Mouse (Mus musculus) cerebellum, postnatal 36 days (tissue): ENCODE data around the gene Eprs.
"Not testable (repeated sequence)": the region's sequence is repeated elsewhere in the genome, so short reads cannot be mapped to it uniquely, and the experiment has no call there.

ENCODE experiments used
- DNase-seq, 2 experiments: peaks; one replicate each; pipeline ENCODE4 v3.0.0; 2021 to 2022; ENCODE audit warnings: mixed read lengths in 2 of 2

Eprs gene

DNA sequence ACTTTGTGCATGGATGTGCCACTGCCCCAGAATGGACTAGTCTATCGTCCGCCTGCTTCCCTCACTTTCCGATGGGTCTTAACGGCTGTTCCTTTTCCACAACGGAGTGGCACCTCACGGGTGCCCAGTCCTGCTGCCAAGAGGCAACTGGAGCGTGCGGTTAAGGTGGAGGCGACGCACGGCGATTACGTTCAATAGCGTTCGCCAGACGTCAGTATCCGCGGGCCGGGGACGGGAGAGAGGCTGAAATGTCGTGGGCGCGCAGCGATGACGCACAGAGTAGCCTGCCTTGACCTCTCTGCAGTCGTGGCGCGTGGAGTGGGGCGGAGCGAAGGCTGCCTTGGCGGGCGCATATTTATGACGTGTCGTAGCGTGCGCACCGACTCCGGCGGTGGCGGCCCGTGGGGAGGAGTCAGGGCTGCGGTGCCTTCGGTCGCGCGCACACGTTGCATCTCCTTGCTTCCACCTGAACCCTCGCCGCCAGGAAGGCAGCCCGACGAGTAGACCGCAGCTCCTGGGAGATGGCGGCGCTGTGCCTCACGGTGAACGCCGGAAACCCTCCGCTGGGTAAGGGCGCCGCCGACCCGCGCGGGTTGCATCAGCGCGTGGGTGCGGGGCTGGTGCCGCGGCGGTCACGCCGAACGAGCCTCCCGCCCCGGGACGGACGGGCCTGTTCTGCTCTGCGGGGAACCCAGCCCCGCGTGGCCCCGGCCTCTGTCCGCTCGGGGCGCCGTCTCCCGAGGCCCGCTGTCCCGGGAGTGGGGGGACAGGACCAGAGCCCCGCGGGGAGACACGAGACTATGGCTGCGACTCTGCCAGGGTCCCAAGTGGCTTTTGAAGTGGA lies at the start of gene Eprs:
Eprs (plus strand) TSS at position 368 of the 844 bp plus-strand sequence.
- DNase-seq: peak; percentile 99

DNA sequence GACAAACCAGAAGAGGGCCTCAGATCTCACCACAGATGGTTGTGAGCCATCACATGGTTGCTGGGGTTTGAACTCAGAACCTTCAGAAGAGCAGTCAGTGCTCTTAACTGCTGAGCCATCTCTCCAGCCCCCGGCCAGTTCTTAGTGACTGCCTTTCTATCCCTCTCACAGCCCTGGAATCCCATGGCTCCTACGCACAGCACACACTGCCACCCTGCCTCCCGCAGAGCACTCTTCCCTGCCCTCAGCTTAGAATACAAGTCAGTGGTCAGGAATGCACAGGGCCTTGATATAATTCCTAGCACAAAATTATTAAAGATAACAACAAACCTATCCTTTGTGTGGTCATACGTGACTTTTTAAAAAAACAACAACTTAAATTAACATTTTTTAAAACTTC lies 48.3 kb upstream of the Eprs start:
- no peak for DNase-seq

DNA sequence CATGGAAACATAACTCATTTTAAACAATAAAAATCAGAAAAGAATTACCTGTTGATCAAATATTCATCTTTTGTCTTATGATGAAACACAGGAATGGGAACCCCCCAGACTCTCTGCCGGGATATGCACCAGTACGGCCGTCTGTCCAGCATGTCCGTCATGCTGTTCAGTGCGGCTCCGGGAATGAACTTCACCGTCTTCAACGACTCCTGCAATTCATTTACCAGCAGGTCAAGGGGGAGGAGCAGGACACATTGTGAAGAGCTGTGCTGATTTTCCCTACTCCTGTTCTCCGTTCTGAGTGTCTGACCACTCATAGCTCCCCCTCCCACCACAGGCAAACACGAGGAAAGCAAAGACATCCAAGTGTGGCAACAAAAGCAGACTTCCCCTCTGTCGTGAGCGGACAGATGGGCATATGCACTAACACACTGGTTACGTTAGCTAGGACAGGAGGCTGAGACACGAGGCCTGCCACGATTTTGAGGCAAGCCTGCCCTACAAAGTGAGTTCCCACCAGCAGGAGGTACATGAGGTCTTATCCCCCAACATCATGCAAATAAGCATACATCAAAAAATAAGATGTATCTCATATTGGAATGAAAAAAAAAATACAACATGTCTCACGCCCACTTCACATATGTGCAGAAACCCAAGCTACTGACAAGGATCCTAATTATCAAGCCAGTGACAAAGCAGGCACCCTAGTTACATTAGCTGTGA lies 46.8 kb upstream of the Eprs start:
- no peak for DNase-seq

DNA sequence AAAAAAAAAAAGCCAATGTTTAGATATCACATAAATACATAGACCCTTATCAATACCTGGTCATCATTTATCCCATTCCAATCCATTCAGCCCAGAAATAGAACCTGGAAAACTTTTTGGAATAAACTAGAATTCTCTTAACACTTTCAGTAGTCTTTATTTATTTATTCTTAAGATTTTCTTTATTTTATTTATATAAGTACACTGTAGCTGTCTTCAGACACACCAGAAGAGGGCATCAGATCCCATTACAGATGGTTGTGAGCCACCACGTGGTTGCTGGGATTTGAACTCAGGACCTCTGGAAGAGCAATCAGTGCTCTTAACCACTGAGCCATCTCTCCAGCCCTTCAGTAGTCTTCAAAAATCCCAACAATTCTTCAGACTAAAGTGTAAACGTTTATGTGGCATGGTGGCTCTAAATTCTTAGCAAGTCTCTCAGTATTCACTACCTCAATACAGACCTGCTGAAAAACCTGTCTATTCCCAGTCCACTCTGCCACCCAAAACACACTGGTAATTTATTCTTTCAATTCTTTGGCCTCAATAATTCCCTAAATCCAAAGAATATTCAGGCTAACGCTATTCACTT lies 35.0 kb upstream of the Eprs start:
- DNase-seq: not testable (repeated sequence)

DNA sequence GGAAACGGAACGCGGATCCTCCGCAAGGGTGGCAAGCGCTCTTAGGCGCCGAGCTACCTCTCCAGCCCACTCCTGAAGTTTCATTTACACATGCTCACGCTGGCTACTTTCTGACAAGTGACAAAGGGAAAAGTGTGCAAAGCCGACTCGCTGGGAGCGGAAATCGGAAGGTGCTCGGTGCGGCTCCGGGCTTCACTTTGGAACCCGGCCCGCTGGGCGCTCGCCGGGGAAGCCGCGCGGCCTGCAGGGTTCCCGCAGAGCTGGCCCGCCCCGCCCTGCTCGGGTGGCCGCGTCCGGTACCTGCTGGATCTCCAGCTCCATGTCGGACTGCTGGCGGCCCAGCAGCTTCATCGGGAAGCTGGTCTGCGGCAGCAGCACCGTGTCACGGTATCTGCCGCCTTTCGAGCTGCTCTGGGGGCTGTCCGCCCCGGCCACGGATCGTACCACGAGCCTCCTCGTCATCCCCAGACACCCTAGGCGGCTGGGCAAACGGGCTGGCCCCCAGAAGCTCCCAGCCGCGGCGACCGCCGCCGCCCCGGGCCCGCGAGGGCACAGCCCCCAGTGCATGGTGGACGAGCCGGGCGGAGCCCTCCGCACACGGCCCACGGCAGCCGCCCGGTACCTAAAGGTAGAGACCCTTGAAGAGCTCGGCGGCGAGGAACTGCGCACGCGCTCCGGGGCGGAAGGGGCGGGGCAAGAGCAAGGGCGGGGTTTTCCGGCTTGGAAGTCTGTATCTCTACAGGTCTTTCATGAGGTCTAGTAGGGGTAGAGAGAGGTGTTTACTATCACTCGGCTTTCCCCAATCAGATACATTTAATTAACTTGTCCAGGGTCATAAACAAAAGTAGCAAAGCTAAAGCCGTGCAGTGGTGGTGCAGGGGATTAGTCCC lies 33.9 kb upstream of the Eprs start, which contains the start of gene Iars2:
Iars2 (minus strand) TSS at position 676 of the 890 bp plus-strand sequence.
- DNase-seq: peak; percentile 90 to 91

DNA sequence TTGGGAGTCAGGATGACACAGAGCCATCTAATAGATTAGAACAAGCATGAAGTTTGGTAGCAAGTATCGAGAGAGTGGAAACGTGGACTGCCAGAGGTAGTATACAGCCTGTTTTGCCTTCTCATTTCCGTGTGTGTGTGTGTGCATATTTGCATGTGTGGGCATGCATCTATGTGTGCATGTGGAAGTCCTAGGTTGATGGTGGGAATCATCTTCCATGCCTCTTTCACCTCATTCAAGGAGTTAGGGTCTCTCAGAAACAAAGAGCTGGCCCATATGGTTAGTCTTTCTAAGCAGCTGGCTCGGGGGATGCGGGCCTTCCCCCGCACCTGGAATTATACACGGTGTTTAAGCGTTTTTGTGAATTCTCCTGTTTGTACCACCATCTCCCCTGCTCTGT lies 33.0 kb upstream of the Eprs start:
- no peak for DNase-seq

DNA sequence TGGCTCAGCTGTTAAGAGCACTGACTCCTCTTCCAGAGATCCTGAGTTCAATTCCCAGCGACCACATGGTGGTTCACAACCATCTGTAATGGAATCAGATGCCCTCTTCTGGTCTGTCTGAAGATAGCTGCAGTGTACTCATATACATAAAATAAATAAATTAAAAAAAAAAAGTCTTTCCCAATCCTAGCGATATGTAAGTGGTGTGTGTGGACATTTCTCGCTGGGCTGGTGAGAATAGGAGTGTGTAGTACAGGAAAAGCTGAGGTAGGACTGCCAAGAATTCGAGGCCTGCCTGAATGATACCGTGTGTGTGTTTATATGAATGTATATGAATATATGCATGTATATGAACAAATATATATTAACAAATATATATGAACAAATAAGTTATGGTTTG lies 31.5 kb upstream of the Eprs start:
- DNase-seq: no peak

DNA sequence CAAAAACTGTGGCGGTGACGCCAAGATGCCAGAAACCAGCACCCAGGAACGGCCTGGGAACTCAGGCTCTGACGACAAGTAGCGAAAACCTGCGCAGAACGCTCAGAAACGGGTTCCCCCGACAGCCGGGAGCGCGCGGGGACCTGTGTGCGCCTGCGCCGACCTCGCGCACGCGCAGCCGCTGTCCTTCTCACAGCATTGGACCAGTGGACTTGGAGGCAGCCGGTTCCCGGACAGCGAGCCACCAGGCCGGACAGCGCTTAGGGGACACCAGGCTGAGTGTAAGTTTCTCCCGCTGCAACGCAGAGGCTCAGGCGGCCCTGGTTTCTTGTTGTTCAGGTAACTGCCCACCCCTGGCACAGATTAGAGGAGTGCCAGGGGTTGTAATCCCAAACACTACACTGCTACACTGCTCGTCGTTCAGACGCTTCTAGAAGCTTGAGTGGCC lies 30.8 kb upstream of the Eprs start, which contains the start of gene Bpnt1:
Bpnt1 (plus strand) TSS at position 167 of the 448 bp plus-strand sequence.
- DNase-seq: peak; percentile 87 to 91

DNA sequence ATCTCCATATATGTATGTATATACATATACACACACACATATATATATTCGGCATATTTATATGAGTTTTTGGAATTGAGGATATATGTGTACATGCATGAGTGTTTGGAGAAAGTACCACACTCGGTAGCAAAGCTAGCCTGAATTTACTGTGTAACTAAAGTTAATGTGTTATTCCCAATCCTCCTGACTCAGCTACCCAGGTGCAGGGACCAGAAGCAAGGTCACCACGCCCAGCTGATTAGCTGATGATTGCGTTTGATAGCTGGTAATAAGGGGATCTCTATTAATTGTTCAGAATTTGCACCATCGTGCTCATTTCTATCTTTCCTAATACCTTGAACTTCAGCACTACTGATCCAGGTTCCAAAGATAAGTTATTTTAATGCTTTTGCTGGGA lies 29.2 kb upstream of the Eprs start:
- DNase-seq: no peak

DNA sequence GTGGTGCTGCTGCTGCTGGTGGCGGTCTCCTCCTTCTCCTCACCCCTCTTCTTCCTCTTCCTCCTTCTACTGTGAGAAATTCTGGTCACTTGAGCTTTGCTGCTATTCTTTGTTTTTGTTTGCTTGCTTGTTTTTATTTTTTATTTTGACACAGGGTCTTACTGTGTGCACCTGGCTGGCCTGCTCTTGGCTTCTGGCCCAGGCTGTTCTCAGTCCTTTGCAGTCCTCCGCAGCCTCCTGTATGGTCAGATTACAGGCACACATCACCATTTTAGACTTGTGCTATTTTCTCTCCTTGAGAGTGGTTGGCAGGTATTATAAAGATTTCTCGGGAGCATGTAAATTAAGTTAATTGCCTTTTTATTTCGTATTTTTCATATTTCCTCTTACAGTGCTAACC lies 28.7 kb upstream of the Eprs start:
- DNase-seq: peak; percentile 22 to 27

DNA sequence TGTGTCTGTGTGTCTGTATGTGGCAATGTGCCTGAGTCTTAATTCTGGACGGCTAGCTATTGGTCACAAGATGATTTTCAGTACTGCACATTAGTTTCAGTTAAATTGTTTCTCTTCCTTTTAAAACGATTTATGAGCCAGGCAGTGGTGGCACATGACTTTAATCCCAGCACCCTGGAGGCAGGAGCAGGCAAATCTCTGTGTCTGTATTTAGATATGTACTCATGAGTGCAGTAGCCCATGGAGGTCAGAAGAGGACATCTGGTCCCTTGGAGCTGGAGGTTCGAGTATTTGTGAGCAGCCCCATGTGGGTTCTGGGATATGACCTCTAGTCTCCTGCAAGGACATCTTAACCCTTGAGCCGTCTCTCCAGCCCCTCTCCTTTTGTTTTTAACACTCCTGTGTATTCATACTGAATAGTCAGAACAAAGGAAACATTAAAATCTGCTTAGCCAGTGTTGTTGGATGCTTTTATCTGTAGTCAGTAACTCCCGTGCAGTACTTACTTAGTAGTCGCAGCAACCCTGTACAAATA lies 27.5 kb upstream of the Eprs start:
- DNase-seq: no peak

DNA sequence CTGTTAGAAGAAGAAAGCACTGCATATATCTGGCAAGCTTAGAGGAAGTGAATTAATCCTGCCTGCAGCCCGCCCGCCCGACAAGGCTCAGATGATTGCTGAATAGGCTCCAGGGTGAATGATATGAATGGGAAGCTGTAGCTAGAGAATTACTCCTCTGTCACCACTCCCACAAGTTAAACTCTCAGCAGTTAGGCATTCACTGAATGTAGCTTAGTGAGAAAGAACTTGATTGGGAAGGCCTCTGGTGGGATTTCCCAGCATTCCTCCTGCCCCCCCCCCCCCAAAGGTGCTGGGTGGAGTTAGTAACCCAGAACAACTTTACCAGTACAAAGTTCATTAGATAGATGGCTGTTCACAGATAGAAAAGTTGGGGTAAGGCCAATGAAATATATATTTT lies 26.3 kb upstream of the Eprs start:
- DNase-seq: no peak

DNA sequence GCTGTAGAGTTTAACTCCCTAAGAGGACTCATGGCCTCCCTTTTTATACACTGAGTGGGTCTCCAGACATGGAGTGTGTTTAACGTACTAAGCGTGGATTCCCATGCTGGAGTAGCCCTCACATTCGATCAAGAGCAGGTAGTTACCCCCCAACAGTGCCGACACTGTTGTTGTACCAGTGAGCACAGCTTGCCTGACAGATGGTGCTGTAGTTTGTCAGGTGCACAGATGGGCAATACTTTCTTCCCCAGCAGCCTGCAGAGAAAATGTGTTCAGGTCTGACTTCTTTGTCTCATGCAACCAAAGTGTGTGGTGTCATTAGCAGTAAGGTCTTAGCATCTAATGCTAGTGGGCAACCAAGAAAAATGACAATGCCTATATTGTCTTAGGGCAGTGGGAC lies 20.4 kb upstream of the Eprs start:
- peak; percentile 41 to 45 for DNase-seq

DNA sequence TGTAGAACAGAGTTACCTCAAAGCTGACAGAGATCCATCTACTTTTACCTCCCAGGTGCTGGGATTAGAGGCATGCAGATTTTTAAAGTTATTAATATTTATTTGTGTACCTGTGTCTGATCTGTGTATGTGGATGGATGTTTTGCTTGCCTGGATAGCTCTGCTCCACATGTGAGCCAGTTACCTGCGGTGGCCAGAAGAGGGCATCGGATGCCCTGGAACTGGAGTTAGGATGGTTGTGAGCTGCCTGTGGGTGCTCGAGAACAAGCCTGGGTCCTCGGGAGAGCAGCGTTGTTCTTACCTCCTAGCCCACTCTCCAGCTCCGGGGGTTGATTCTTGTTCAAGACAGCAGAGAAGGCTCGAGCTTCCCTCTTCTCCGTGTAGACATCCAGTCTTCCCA lies 19.4 kb upstream of the Eprs start:
- no peak for DNase-seq

DNA sequence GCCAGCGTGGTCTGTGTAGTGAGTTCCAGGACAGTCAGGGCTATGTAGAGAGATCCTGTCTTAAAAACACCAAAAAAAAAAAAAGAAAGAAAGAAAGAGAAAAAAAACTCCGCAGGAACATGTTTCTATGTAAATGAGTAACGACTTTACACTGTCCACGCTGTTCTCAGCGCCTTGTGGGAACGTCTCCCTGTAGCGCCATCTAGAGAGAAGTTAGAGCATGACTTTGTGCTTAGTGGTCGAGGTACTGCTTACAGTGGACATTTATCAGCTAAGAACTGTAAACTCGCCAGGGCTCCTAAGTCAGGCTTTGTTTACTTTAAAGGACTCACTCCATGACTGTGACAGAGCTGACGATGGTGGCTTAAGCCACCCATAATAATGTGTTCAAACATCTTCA lies 16.7 kb upstream of the Eprs start:
- DNase-seq: no peak

DNA sequence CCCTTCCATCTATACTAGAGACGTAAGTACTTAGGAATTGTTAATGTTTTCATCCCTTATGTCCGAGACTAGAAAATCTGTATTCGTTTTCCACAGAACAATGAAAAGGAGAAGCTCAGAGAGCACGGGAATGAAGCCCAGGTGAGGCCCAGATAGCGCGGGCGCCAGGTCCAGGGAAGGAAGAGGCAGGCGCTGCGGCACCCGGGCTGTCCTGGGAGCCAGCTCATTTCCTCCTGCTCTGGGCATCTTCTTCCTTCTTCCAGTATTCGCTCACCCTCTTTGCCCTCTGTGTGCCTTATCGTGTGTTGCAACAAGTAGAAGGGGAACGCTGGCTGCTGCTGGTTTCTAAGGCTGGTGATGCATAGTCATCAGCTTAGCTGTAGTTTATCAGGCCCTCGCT lies 13.1 kb upstream of the Eprs start:
- DNase-seq: no peak

DNA sequence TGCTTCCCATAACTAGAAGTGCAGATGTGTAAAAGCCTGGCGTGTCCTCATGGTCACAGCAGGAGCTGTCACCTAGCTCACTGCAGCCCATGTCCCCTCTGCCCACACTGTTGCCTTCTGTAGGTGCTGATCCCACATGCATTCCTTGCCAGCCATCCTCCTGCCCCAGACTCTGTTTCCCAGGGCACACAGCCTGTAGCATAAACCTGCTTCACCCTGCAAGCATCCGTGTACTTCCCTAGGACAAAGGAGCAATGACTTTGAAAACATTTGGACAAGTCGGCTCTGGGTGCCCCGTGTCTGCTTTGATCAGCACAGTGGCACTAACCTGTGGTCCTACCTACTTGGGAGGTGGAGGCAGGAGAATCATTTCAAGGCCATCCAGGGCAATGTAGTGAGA lies 12.2 kb upstream of the Eprs start:
- no peak for DNase-seq

DNA sequence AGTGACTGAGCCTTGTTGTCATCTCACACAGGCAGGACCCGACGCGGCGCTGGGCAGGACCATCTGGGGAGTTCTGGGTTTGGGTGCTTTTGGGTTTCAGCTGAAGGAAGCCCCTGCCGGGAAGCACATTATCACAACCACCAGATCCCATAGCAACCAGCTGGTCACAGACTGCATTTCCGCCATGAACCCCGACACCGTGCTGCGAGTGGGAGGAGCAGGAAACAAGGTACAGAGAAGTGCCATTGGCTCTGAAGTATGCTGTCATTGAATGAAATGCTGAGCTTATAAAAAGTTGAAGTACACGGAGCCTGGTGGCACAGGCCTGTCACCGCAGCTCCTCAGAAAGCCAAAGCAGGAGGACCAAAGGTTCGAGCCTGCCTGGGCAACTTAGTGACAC lies 10.7 kb upstream of the Eprs start:
- DNase-seq: no peak

DNA sequence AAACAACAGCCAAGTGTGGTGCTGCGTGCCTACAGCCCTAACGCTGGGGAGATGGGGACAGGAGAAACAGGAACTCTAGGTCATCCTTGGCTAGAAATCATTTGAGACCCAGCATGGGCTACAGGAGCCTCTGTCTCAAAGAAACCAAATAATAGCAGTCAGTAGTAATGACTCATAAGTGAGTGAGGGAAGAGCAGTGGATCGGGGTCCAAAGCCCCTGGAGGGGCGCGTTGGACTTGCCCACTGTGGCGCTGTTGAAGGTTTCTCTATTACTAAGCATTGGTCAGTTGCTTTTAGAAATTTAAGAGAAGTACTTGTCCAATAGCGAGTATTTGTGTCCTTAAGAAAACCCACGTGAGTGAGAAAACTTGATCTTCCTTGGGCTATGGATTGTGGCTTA lies 9.5 kb upstream of the Eprs start:
- DNase-seq: no peak

DNA sequence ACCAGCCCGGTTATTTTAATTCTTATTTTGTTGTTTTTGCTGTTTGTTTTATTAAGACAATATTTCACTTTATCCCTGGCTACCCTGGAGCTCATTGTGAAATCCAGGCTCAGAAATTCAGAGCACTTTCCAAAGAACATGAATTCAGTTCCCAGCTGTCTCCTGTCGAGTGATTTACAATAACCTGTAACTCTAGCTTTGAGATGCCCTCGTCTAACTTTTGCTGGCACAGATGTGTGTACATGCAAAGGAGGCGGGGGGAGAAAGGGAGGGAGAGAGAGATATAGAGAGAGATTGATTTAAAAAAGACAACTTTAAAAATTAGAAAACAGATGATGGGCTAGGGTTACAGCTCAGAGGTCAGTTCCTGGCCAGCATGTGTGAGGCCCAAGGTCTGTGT lies 8.1 kb upstream of the Eprs start:
- DNase-seq: no peak

DNA sequence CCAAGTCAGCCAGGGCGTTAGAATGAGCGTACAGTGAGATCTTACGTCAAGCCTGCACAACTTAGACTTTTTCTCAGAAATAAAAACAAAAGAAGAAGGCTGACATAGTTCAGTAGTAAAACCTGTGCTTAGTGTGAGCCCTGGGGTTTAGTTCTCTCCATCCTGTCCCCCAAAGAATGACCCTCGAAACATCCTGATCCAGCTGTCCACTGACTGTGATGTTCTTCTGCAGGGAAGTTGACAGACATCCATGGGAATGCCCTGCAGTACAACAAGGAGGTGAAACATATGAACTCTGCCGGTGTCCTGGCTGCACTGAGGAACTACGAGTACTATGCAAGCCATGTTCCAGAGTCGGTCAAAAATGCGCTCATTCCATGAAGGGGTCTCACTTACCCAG lies 6.6 kb upstream of the Eprs start:
- DNase-seq: no peak

DNA sequence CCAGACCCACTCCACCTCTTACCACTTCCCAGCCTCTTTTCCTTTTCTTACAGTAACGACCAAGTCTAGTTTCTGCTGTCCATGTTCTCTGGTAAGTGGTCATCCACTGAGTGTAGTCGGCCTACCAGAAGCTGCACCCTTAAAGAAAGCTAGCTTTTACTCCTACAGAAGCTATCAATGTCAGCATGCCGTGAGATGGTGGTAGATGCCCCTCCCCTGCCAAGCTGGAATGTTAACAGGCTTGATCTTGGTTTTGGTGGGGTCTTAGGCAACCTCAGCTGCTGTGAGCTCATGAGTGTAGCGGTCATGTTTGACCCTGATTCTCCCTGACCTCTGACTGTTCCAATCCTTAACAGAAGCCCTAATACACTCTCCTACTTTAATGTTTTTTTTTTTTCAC lies 4.6 kb upstream of the Eprs start:
- DNase-seq: no peak
